11 mouse cellular contexts compared by ENCODE assay signal in genomic region chr8:107824096-107824495, GRCm38 (mm10).
DNase-seq lines count a peak whose midpoint lies in the region; ATAC-seq lines count a peak whose summit lies in the region.
"Had no signal": no experiment of that assay in that cellular context is flagged by ENCODE, and none has a peak within 500 bp of the region (broad histone marks: within the 10 kb centered on the region; RNA-seq: fewer than 3 reads in every experiment).

No protein-coding gene starts in this region.

- H3K36me3 ChIP-seq in intestine, embryonic 15.5 days: no peaks in the 10 kb centered on the region
- H3K36me3 ChIP-seq in intestine, embryonic 16.5 days (ENCODE audit: control insufficient read depth, insufficient read depth, low read length): no peaks in the 10 kb centered on the region
- H3K36me3 ChIP-seq in embryonic facial prominence, embryonic 10.5 days (replicated peaks): no peaks in the 10 kb centered on the region
- no peaks in the 10 kb centered on the region for H3K36me3 ChIP-seq in hindbrain, embryonic 11.5 days (ENCODE audit: control insufficient read depth, insufficient read depth, low read length)
- H3K36me3 ChIP-seq in midbrain, embryonic 15.5 days (replicated peaks): no peaks in the 10 kb centered on the region
- H3K36me3 ChIP-seq: liver, embryonic 15.5 days had no signal

- peaks cover 4% of the 10 kb centered on the region; the same call in 1 of the 2 replicates for H3K4me1 ChIP-seq in intestine, embryonic 15.5 days (replicated peaks)
- no peaks in the 10 kb centered on the region for H3K4me1 ChIP-seq in intestine, embryonic 16.5 days (ENCODE audit: control insufficient read depth, insufficient read depth, low read length)
- peaks cover 74% of the 10 kb centered on the region for H3K4me1 ChIP-seq in embryonic facial prominence, embryonic 10.5 days
- H3K4me1 ChIP-seq in hindbrain, embryonic 11.5 days (replicated peaks; ENCODE audit: control insufficient read depth, insufficient read depth, low read length): peaks cover 6% of the 10 kb centered on the region; the same call in 1 of the 2 replicates
- H3K4me1 ChIP-seq in midbrain, embryonic 15.5 days: peaks cover 35% of the 10 kb centered on the region
- H3K4me1 ChIP-seq: liver, embryonic 15.5 days had no signal

- H3K9ac ChIP-seq in intestine, embryonic 15.5 days: no peak overlapping the region
- H3K9ac ChIP-seq in intestine, embryonic 16.5 days (ENCODE audit: low read depth, low read length): no peak overlapping the region
- no peak overlapping the region; the same call in 1 of the 2 replicates for H3K9ac ChIP-seq in hindbrain, embryonic 11.5 days (ENCODE audit: low read depth, low read length)
- no peak overlapping the region for H3K9ac ChIP-seq in midbrain, embryonic 15.5 days
- H3K9ac ChIP-seq: liver, embryonic 15.5 days had no signal

- no peaks in the 10 kb centered on the region for H3K9me3 ChIP-seq in intestine, embryonic 15.5 days
- no peaks in the 10 kb centered on the region for H3K9me3 ChIP-seq in intestine, embryonic 16.5 days (ENCODE audit: control insufficient read depth, low read length)
- no peaks in the 10 kb centered on the region for H3K9me3 ChIP-seq in embryonic facial prominence, embryonic 10.5 days
- no peaks in the 10 kb centered on the region for H3K9me3 ChIP-seq in hindbrain, embryonic 11.5 days (ENCODE audit: control insufficient read depth, low read length)
- no peaks in the 10 kb centered on the region for H3K9me3 ChIP-seq in midbrain, embryonic 15.5 days
- H3K9me3 ChIP-seq: liver, embryonic 15.5 days had no signal

- peak overlapping the region; percentile 48; the same call in 1 of the 2 replicates for H3K4me2 ChIP-seq in intestine, embryonic 15.5 days (replicated peaks)
- no peak overlapping the region for H3K4me2 ChIP-seq in intestine, embryonic 16.5 days (ENCODE audit: low read depth, low read length)
- H3K4me2 ChIP-seq in hindbrain, embryonic 11.5 days (replicated peaks; ENCODE audit: low read depth, low read length): peak overlapping the region; percentile 51
- peak overlapping the region; percentile 45 for H3K4me2 ChIP-seq in midbrain, embryonic 15.5 days
- H3K4me2 ChIP-seq: liver, embryonic 15.5 days had no signal

- ATAC-seq in intestine, embryonic 15.5 days: no peak
- ATAC-seq in intestine, embryonic 16.5 days: no peak
- no peak for ATAC-seq in hindbrain, embryonic 11.5 days (ENCODE audit: low FRiP score)
- no peak for ATAC-seq in midbrain, embryonic 15.5 days (replicated peaks)
- no peak for ATAC-seq in cerebellum, adult (ENCODE audit: insufficient number of reproducible peaks, low FRiP score, low TSS enrichment)

- peak; percentile 36 for DNase-seq in embryonic facial prominence, embryonic 10.5 days (ENCODE audit: low spot score)
- DNase-seq in hindbrain, embryonic 11.5 days (ENCODE audit: low spot score): no peak
- no peak for DNase-seq in cerebellum, postnatal 4 days (ENCODE audit: low spot score in 2 of 2)
- no peak for DNase-seq in left cerebral cortex, postnatal 4 days
- DNase-seq: kidney, adult 11 months; thymus, adult 2 months had no signal

- 37% methylated on average over 7 of the region's 7 CpGs for WGBS in intestine, embryonic 15.5 days
- WGBS in intestine, embryonic 16.5 days: 38% methylated on average over 7 of the region's 7 CpGs
- 7% methylated on average over 7 of the region's 7 CpGs for WGBS in embryonic facial prominence, embryonic 10.5 days
- 8% methylated on average over 7 of the region's 7 CpGs for WGBS in hindbrain, embryonic 11.5 days
- WGBS in midbrain, embryonic 15.5 days: 12% methylated on average over 7 of the region's 7 CpGs

- intact Hi-C loops in left cerebral cortex, postnatal 4 days (cut with DNase I): loop anchor here (10.0 kb wide), 1 partner anchor 1361 kb away; no protein-coding TSS in a partner anchor

- H3K27me3 ChIP-seq in intestine, embryonic 15.5 days (replicated peaks): no peaks in the 10 kb centered on the region
- no peaks in the 10 kb centered on the region for H3K27me3 ChIP-seq in intestine, embryonic 16.5 days (replicated peaks; ENCODE audit: control insufficient read depth, insufficient read depth, low read length)
- no peaks in the 10 kb centered on the region; the same call in 1 of the 2 replicates for H3K27me3 ChIP-seq in embryonic facial prominence, embryonic 10.5 days (replicated peaks; ENCODE audit: low read depth, poor library complexity, severe bottlenecking)
- no peaks in the 10 kb centered on the region; the same call in 1 of the 2 replicates for H3K27me3 ChIP-seq in hindbrain, embryonic 11.5 days (ENCODE audit: control insufficient read depth, insufficient read depth, low read length)
- no peaks in the 10 kb centered on the region for H3K27me3 ChIP-seq in midbrain, embryonic 15.5 days (replicated peaks)

- H3K4me3 ChIP-seq in intestine, embryonic 15.5 days (replicated peaks): no peak overlapping the region
- H3K4me3 ChIP-seq in intestine, embryonic 16.5 days (ENCODE audit: low read length): no peak overlapping the region
- peak overlapping the region; percentile 48 for H3K4me3 ChIP-seq in embryonic facial prominence, embryonic 10.5 days
- 0 out of 2 replicates have a peak overlapping the region, but pooled peaks have one; percentile 13 for H3K4me3 ChIP-seq in hindbrain, embryonic 11.5 days (ENCODE audit: low read depth, low read length)
- 0 out of 2 replicates have a peak overlapping the region, but pooled peaks have one; percentile 2 for H3K4me3 ChIP-seq in midbrain, embryonic 15.5 days
- H3K4me3 ChIP-seq: liver, embryonic 15.5 days had no signal

- no peak overlapping the region for H3K27ac ChIP-seq in intestine, embryonic 15.5 days
- H3K27ac ChIP-seq in intestine, embryonic 16.5 days (ENCODE audit: low read length): no peak overlapping the region
- H3K27ac ChIP-seq in embryonic facial prominence, embryonic 10.5 days (replicated peaks): peak overlapping the region; percentile 87
- H3K27ac ChIP-seq in hindbrain, embryonic 11.5 days (ENCODE audit: low read depth, low read length): peak overlapping the region; percentile 80
- H3K27ac ChIP-seq in midbrain, embryonic 15.5 days: peak overlapping the region; percentile 57
- H3K27ac ChIP-seq: liver, embryonic 15.5 days had no signal

Comparison
In these comparisons a context has a peak if more than half of its experiments do, and no peak if none do; other contexts are left out.
1. H3K27ac ChIP-seq: peak in embryonic facial prominence, embryonic 10.5 days (single experiment), hindbrain, embryonic 11.5 days (single experiment) and midbrain, embryonic 15.5 days (single experiment); none in intestine, embryonic 15.5 days (single experiment) and intestine, embryonic 16.5 days (single experiment).
2. H3K4me3 ChIP-seq: peak in embryonic facial prominence, embryonic 10.5 days (single experiment), hindbrain, embryonic 11.5 days (single experiment) and midbrain, embryonic 15.5 days (single experiment); none in intestine, embryonic 15.5 days (single experiment) and intestine, embryonic 16.5 days (single experiment).